Mouse (Mus musculus): Measurements from ENCODE around the gene Thegl. TPM values are rescaled to one million over a fixed set of nuclear protein-coding genes. Genes with fewer than 3 reads are reported as not detected.

The Thegl gene
- polyA plus RNA-seq, 1 experiment from 2014 or later: not detected

DNA sequence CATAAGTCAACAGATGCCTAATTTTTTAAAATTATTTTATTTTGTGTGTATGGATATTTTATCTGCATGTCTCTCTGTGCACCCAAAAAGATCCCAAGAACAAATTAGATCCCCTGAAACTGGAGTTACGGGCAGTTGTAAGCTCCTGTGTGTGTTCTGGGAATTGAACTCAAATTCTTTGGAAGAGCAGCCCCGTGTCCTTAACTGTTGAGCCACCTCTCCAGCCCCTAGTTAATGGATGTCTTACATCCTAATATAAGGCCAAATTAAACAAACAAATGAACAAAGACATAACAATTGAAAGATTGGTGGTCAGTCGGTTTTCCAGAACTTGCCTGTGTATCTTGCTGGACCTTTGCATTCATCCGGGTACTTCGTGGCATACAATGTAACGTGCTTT, 93.0 kb downstream of the Thegl start:
- 94% methylated on average over 6 of the region's 6 CpGs for WGBS
- no peak overlapping the region for H3K4me2 ChIP-seq (ENCODE audit: low read depth, low read length)
- H3K9ac ChIP-seq (ENCODE audit: low read length): no peak overlapping the region

GRCm38 (mm10) chr5:77109814-77110213, 94.0 kb downstream of the Thegl start:
- Histone ChIP-seq H3K27me3 (ENCODE audit: control insufficient read depth, insufficient read depth, low read length) (no peaks in the 10 kb centered on the region), H3K4me3 (ENCODE audit: low read length) (no peak overlapping the region), H3K36me3 (ENCODE audit: control insufficient read depth, insufficient read depth) (peaks cover 3% of the 10 kb centered on the region), H3K4me1 (ENCODE audit: control insufficient read depth, insufficient read depth, low read length) (peaks cover 18% of the 10 kb centered on the region), H3K9me3 (replicated peaks; ENCODE audit: control insufficient read depth, low read length) (no peaks in the 10 kb centered on the region), H3K27ac (ENCODE audit: low read length) (peak overlapping the region; percentile 46; the same call in 1 of the 2 replicates), H3K9ac (ENCODE audit: low read length) (no peak overlapping the region; the same call in 1 of the 2 replicates), H3K4me2 (ENCODE audit: low read depth, low read length) (peak overlapping the region; percentile 65; the same call in 1 of the 2 replicates)
- 78% methylated on average over 2 of the region's 2 CpGs for WGBS
- no peak for ATAC-seq (replicated peaks; ENCODE audit: extremely low read depth, insufficient read depth, low FRiP score)

More for the DNA sequence above, 93.0 kb downstream of the Thegl start:
- Histone ChIP-seq H3K4me3 (ENCODE audit: low read length) (no peak overlapping the region), H3K4me1 (ENCODE audit: control insufficient read depth, insufficient read depth, low read length) (peaks cover 20% of the 10 kb centered on the region), H3K9me3 (replicated peaks; ENCODE audit: control insufficient read depth, low read length) (no peaks in the 10 kb centered on the region), H3K36me3 (ENCODE audit: control insufficient read depth, insufficient read depth) (peaks cover 3% of the 10 kb centered on the region), H3K27me3 (ENCODE audit: control insufficient read depth, insufficient read depth, low read length) (no peaks in the 10 kb centered on the region), H3K27ac (ENCODE audit: low read length) (no peak overlapping the region)
- ATAC-seq (replicated peaks; ENCODE audit: extremely low read depth, insufficient read depth, low FRiP score): no peak

Other genes with a start within 250 kb of the Thegl start
- 17.9 and 22.3 TPM in 2 replicates for gene Aasdh, start 110.5 kb upstream of the Thegl start, polyA plus RNA-seq (2015; fragmentation: Nextera tagmentation; extraction: Ambion mirVana)
- 251 and 274 TPM in 2 replicates for gene Paics, start 64.7 kb upstream of the Thegl start, polyA plus RNA-seq (2015; fragmentation: Nextera tagmentation; extraction: Ambion mirVana)
- gene Ppat, start 64.4 kb upstream of the Thegl start, polyA plus RNA-seq (2015; fragmentation: Nextera tagmentation; extraction: Ambion mirVana): 22.0 and 29.3 TPM in 2 replicates
- gene Srp72, start 41.3 kb upstream of the Thegl start, polyA plus RNA-seq (2015; fragmentation: Nextera tagmentation; extraction: Ambion mirVana): 51.9 and 53.8 TPM in 2 replicates
- 0.31 TPM in 1 of 2 replicates, not detected in the other for gene Arl9, start 12.0 kb upstream of the Thegl start, polyA plus RNA-seq (2015; fragmentation: Nextera tagmentation; extraction: Ambion mirVana)
- 16.7 and 21.9 TPM in 2 replicates for gene Hopx, start 99.1 kb downstream of the Thegl start, polyA plus RNA-seq (2015; fragmentation: Nextera tagmentation; extraction: Ambion mirVana)
- gene Spink2, start 195.4 kb downstream of the Thegl start, polyA plus RNA-seq (2015; fragmentation: Nextera tagmentation; extraction: Ambion mirVana): 2.4 and 2.6 TPM in 2 replicates
- 18.9 and 20.3 TPM in 2 replicates for gene Rest, start 249.5 kb downstream of the Thegl start, polyA plus RNA-seq (2015; fragmentation: Nextera tagmentation; extraction: Ambion mirVana)

All from heart, embryonic 16.5 days (tissue).